Mouse (Mus musculus) lung, postnatal 0 days (tissue): ENCODE measurements around the gene Sdc4.

Source experiments
- CTCF ChIP-seq: IDR thresholded peaks from 2 replicates; pipeline ENCODE4 v1.5.1; 2016; ENCODE audit warnings: antibody characterized with exemption, mild to moderate bottlenecking
- EP300 ChIP-seq: IDR thresholded peaks from 2 replicates; pipeline ENCODE4 v1.6.1; 2016; ENCODE audit warnings: antibody characterized with exemption, mild to moderate bottlenecking, control low read depth

GRCm38 (mm10) chr2:164441731-164442130 lies 2.0 kb downstream of the Sdc4 start:
- TF ChIP-seq CTCF (no peak), EP300 (no peak)
